Mouse (Mus musculus) kidney, postnatal 14 days (tissue): ENCODE measurements around the gene Prkg1.

ENCODE experiments used
- DNase-seq: peaks from one replicate; pipeline ENCODE4 v3.0.0; 2022; ENCODE audit warnings: mixed read lengths

The Prkg1 gene

DNA sequence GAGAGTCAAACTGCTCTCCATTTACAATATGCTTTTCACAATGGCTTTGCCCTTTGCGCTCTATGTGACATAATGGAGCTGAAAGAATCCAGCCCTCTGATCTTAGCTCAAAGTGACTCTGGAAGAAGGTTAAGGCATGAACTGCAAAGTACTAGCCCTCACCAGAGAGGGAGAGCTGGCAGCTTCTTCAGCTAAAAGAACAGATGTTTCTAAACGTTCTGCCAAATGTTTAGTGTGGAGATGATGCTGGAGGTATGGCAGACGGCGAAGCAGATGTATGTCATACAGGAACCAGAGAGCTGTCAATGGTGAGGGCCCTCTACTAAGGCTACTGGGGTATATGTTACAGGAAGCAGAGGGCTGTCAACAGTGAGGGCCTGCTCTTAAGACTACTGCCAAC lies 148.0 kb downstream of the Prkg1 start:
- DNase-seq: no peak

DNA sequence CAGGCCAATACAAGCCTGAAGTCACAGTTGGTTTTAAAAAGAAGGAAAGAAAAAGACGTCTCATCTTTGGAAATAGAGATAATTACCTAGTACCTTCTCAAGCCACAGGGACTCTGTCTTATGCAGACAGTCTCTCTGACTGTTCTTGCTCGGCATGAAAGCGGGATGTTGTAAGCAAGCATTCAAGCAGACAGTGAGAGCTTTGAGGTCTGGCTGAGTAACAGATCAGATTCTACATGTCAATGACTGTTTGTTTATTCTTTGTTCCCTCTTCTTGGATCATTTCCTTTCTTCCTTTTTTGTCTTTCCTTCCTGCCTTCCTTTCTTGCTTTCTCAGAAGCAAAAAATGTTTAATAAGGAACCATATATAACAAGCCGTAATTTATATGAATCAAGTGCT lies 148.7 kb downstream of the Prkg1 start:
- DNase-seq: no peak

DNA sequence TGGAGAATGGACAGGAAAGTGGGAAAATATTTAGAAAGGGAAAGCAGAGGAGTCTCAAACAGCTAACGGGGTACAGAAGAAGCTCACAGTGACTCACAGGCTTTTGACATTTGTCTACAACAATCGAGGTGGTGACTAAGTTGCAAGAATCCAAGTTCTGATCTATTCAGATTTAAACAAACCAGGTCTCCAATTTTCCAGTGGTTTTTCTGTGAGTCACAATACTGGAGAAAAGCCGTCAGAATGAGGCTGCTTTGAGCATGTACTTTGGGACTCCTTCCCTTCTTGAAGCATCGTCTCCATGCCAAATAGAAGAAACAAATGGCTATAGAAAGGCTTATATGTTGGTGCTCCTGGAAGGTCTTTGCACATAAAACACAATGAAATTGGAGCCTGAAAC lies 151.7 kb downstream of the Prkg1 start:
- DNase-seq: no peak

DNA sequence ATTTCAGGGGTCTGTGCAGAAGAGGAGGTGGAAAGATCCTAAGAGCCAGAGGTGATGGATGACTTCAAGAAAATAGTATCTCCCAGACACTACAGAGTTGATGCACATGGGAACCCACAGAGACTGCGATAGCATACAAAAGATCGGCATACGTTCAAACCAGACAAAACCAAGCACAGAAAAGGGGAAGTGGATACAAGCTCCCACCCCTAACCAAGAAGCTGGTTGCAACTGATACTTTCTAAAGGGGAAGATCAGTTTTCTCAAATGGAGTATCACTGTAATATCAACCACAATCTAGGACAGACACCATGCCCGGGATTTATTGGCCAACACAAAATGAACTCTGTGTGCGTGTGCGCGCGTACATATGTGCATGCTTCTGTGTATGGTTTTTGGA lies 162.3 kb downstream of the Prkg1 start:
- DNase-seq: no peak

DNA sequence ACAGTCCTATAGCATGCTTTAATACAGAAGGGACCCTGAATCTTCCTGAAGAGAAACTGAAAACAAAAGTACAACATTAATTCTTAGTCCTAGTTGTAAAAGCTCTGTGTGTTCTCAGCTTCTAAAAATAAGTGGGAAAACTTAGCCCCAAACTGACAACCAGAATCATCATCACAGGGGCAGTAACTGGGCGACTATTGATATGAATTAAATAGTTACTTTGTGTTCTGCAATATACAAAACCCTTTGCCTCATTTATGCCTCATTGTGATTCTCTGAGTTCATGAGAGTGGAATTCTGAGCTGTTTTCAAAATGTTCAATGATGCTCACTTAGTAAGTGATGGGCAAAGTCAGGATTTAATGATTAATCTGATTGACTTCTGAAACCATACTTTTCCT lies 170.8 kb downstream of the Prkg1 start:
- DNase-seq: no peak

DNA sequence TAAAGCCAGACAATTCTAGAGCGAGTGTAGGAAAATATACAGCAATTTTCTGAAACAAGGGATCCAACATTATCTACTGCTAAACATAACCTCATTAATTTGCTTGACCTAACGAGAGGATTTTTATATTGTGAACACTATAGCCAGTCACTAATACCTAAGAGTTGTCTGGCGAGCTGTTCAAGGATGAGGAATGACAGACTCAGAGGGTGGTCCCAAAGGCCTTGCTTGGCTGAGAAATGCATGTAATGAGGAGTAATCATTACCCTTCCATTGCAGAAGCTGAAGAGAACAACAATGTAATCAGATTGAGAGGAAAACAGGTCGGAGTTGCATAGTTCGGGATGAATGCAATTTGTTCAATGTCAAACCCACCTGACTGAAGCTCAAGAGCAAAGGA lies 174.1 kb downstream of the Prkg1 start:
- no peak for DNase-seq

DNA sequence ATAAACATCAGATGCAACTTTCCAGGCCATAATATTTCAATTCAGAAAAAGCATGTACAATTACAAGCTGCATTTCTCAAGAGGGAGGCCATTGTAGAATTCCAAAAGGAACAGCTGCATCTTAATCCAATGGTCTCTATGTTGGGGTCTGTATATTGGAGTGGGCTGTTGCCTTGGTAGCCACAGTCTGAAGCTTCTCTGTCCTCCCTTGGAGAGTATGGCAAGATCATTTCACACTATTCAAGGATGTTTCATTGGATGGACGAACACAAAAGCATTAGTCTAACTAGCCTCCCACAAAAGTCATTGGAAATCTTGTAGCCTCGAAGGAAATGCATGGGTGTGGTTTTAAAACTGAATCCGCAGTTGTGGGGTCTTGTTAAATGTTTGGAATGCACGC lies 187.7 kb downstream of the Prkg1 start:
- no peak for DNase-seq

DNA sequence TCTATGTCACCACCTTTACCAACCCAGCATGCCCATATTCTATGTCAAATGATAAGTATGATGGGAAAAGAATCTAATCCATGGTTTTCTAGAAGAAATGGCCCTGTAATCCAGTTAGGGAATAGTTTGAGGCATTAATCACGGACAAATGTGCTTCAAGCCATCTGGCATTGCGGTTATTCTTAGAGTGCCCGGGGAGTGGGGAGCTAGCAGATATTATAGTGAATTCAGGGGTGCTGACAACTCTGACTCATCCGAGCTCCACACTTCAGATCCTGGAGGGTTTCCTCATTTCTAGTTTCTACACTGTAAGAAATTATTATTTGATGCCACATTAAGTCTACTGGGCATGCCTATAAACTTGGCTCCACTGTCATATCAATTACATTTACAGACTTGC lies 200.5 kb downstream of the Prkg1 start:
- no peak for DNase-seq

DNA sequence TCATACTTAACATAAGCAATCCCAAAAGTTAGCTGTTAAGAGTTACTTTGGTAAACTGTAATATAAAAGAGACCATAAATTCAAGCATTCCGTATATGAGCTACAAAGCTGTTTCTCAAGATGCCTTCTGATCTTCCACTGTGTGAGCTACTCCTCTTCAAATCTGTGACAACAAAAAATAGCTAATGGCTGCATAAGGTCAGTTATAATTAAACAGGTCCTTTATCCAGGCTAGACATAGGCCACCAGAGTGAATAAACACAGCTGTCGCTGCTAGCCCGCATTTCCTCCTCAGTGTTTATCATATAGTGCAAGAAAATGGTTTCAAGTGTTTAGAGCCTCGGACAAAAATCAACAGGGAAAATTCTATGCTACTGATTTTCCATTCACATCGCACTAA lies 218.8 kb downstream of the Prkg1 start:
- DNase-seq: no peak

DNA sequence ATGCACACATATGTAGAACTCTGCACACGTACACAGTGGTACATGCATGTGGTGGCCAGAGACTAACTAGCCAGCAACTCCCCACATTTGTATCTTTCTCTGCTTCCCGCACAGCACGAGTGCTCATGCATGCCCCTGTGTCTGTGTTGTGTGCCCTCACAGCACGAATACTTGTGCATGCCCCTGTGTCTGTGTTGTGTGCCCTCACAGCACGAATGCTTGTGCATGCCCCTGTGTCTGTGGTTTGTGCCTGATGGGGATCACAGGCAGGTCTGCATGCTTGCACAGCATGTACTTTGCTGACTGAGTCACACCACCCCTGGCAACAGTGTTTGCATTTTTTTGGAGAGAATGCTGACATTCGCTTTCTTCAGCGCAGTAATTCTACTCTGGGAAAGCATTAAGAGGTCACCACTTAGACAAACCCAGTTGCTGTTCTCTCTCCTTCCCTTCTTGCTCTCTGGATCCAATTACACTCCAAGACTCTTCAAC lies 233.5 kb downstream of the Prkg1 start:
- DNase-seq: peak; percentile 54

DNA sequence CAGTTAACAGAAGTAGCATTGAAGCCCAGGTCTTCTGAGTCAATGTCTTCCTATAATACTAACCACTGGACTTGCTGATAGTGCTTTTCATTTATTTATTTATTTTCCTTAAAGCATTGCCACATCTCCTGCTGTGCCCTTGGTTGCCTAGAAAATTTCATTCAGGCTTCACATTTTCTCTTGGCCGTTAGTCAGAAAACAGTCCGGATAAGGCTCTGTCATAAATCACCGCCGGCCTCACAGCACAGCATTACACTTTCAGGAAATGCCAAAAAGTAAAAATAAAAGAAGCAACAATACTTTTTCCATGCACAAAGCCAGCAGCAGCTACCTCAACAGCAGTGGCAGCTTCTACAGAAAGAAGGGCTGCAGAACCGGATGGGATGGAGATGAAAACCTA lies 234.2 kb downstream of the Prkg1 start:
- DNase-seq: peak; percentile 76

DNA sequence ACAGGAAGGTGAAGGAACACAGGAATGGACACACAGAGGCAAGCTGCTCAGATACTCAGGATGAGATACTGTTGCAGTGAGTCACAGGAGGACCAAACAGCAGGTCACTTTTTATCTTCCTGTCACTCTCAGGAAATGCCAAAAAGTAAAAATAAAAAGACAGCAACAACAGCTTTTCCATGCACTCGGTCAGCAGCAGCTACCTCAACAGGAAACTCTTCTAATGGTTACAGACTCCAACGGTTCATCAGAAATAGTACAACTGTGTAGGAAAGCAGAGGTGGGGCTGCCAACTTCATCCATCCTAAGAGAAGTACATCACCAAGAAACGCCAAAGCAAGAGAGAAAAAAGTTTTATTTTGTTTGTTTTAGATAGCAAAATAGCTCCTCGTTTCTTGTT lies 234.9 kb downstream of the Prkg1 start:
- peak; percentile 24 for DNase-seq

DNA sequence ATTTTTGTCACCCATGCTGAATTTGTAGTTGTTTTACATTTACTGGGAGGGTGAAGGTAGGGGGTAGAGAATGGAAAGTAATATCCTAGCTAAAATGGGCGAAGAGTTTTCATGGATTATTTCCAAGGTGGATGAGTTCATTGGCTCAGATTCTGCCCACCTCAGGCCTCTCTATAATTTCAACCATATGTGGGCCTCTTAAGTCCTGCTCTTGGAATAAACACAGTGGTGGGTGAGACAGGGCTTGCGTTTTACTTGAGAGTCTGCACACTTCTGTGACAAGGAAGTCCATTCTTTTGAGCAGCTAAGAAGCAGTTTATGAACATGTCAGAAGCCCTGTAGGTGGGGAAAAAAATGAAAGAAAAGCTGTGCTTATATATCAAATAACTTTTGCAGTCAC lies 250.3 kb downstream of the Prkg1 start:
- DNase-seq: no peak

DNA sequence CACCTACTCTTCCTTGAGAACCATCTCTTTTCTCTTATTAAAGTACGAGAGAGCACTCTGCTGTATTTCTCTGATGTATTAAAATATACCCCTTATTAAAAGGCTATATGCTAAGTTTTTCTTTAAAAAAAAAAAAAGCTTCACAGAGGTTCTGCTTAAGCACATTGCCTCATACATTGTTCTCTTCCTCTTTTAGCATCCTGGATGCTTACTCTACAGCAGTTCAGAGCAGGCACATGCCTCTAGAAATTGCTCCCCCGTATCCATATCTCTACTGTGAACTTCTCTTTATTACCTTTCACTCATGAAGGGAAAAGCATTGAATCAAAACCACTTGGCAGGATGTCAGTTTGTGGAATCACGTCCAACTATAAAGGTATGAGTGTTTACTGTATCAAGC lies 257.0 kb downstream of the Prkg1 start:
- DNase-seq: no peak

DNA sequence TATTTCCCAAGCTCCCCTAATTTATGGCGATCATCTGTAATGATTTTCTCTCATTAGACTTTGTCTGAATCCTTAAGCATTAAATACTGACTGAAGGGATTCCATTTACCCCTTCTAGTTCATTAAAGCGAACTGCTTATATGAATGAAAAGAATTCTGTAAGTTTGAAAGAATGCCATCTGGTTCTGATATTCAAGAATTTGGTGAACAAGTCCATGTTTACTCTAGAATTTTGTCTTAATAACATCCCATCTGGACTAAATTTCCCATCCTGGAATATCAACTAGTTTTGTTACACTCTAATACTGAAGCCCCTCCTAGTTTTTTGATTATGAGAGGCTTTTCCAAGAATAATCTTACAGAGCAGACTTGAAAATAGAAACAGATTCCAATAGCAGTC lies 258.5 kb downstream of the Prkg1 start:
- no peak for DNase-seq

DNA sequence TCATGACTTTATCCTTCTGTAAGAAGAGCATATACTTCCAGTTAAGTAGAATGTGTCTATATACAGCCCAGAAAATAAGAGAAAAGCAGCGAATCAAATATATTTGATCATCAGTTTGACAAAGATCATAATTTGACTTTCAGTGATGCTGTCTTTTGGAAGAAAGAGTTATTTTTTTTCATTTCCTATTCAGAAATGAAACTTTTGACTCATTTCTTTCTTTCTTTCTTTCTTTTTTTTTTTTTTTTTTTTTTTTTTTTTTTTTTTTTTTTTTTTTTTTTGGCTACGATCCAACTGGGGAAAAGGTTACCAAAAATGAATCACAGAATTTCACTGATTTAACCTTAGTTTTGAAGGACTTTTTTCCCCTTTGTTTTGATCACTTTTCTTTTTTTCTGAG lies 259.8 kb downstream of the Prkg1 start:
- DNase-seq: no peak

DNA sequence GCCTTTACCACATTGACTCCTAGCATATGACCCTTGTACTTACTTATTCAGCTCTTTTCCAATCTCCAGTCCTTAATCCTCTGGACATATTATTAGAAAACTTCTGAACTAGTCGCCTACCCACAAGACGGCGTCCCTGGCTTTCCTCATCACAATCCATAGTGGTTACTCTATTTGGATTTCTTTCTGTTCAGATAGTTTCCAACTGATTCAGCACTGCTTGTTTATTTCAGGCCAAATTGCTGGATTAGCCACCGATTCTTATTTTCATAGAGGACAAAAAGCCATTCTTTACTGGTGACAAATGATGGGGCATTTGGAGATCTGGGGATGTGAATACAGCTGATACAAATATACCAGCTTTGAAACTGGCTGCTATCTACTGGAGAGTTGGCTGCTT lies 267.4 kb downstream of the Prkg1 start:
- DNase-seq: no peak

DNA sequence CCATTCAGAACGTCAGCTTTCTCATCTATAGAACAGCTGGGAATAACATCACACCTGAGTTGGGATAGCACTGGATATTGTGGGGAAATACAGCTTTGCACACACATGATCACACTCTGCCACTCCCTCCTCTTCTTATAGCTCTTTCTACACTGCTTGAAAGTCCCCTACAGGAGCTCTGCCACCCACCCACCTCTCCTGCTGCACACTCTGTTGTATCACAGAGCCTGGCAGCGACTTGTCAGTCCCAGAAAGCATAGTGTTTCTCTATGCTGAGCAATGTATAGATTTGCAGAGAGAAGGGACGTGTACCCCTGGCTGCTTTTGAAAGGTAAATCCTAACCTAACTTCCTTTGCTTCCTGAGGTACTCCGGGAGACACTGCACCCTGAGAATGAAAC lies 275.2 kb downstream of the Prkg1 start:
- DNase-seq: no peak

DNA sequence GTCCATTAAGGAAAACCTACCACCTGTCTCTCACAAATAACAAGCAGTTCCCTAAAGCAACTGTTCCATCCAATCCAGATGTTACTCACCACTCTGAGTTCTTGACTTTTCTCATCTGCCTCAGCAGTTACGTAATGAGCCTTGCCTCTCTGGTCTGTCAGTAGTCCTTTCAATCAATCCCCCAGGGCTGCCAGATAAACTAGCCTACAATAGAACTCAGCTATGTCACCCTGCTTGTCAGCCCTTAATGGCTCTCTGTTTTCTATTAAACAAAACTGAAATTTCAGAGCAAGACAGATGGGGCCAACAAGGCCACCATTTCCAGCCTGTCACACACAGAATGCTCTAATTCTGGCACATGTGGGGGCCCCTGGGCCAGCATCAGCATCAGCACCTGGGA lies 293.1 kb downstream of the Prkg1 start:
- DNase-seq: no peak

DNA sequence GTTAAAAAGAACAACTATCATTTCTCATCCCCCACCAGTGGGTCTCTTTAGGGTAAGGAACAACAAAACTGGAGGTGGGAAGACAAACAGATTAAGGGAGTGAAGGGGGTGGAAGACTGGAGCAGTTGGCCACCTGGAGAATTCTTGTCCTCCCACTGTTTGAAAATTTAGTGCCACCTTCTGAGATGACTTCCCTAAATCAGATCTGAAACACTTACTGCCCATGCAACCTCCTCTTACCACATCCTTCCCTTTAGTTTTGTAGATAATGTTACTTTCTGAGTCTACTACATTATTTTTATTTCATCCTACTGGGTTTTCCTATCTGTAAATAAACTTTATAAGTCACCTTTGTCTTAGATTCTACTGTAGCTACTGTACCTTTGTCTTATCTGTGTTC lies 304.6 kb downstream of the Prkg1 start:
- no peak for DNase-seq

DNA sequence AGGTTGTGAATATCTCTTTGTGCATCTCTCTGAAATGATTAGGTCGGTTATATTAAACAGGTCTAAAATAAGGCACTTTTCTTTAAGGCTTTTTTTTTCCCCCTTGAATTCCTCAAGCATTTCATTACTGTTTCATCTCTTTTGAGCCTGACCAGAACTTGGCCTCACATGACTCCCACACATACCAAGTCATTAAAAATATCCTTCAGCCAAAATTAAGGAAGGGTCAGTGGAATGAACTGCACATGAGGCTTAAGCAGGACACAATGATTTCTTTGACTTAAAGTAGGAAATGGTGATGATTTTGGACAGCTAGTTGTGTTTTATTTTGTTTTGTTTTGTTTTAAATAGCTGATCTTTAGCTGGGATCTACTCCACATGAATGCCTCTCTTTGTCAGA lies 320.7 kb downstream of the Prkg1 start:
- no peak for DNase-seq

DNA sequence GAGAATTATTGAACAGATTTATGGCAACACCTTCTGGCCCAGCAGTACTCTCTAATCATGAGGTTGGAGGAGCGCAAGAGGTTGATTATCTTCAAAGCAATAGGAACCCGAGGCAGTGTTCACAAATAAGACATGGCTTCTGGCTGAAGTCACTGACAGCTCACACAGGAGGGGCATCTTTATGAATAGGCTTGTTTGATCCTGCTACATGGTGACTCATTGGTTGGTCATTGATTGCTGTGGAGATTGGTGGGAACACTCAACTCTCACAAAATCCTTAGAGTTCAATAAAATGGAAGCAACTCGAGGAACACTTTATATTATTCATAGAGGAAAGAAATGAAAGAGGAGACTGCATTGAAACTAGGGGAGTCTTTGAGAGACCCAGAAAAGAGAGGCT lies 322.5 kb downstream of the Prkg1 start:
- DNase-seq: no peak

DNA sequence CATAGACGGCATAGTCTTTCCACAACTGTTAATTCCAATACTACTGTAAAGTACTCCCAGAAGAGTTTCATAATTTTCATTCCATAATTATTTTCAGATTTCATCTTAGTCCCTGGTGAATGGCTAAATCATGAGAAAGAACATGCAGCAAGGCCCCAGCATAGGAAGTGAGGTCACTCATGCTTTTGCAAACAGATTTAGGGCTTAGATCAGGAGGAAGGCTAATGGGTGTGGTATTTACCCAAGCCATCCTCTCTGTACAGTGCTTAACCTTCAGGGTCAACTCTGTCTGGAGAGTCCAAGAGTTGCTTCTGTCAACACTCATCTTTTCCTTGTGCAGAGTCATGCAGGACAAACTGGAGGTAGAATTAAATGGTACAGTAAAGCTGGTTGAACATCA lies 331.4 kb downstream of the Prkg1 start:
- peak; percentile 13 for DNase-seq

DNA sequence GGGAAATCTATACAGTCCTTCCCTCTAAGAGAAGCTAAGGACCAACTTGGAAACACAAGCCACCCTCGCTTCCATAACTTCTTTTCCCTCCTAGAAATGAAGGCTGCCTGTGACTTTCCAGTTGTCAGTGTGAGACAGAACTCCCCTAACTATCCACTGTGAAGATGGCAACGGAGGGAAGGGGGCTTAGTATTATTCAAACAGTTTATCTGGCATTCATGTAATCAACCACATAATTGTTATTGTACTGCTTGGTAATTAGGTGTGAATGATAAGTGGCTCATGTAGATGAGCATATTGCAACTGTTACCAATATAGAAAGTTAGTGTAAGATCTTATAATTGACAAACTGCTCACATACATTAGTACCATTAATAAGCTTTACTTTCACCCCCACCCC lies 333.4 kb downstream of the Prkg1 start:
- DNase-seq: no peak

DNA sequence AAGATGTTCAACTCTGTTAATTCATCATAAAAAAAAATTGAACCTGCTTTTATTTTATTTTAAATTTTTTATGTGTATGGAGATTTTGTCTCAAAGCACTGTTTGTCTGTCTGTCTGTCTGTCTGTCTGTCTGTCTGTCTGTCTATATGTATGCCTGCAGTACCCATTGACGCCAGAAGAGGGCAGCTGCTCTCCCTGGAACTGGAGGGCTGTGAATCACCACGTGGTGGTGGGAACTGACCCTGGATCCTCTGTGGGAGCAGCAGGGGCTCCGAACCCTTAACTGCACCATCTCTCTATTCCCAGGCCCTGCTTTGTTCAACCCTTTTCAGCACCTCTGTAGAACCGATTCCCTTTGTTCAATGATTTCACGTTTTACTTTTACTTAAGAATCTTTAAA lies 338.7 kb downstream of the Prkg1 start:
- DNase-seq: no peak

DNA sequence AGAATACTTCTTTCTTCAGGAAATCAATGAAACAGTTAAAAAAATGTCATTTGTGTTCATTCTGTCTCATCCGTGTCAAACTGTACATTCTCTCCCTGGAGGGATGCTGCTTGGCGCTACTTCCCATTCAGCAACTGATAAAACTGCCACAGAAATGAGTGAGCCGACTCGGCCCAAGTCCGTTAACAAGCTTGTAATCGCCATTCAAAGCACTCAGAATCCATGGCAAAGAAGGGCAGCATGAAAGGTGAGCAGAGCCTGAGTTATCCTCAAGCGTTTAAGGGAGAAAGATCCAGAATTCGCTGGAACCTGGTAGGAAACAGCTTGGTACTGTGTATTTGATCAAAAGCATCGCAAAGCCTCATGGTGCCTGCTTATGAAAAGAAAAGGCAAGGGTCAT lies 339.6 kb downstream of the Prkg1 start:
- no peak for DNase-seq
